Mouse (Mus musculus) C2C12 (cell line): Measurements from ENCODE around the gene Rcsd1.

Source experiments
- CTCF ChIP-seq: IDR thresholded peaks from one replicate; pipeline ENCODE4 v1.5.1; 2011; ENCODE audit not compliant: control insufficient read depth, insufficient read depth, insufficient read length
- USF1 ChIP-seq: IDR thresholded peaks from one replicate; pipeline ENCODE4 v1.6.1; 2011; ENCODE audit warnings: low read depth, mild to moderate bottlenecking, control low read depth, moderate library complexity

GRCm38 (mm10) chr1:165679618-165679997 is 29.9 kb downstream of the Rcsd1 start:
- TF ChIP-seq CTCF, result no peak
- no peak for TF ChIP-seq USF1
